Mouse (Mus musculus): ENCODE measurements around the gene 0610009B22Rik. TPM values are rescaled to one million over a fixed set of nuclear protein-coding genes. Genes with fewer than 3 reads are reported as not detected.
"Not testable (repeated sequence)": the region's sequence is repeated elsewhere in the genome, so short reads cannot be mapped to it uniquely, and the experiment has no call there.

The 0610009B22Rik gene
- 101 and 112 TPM in 2 replicates for polyA plus RNA-seq (2016; fragmentation: Nextera tagmentation; extraction: Ambion mirVana)

- Histone ChIP-seq H3K27me3 (replicated peaks) (no peaks in the 10 kb centered on the region), H3K36me3 (peaks cover 15% of the 10 kb centered on the region), H3K9ac (peak within 1 kb of the TSS; percentile 72), H3K4me1 (peaks cover 9% of the 10 kb centered on the region; the same call in 1 of the 2 replicates), H3K27ac (peak within 1 kb of the TSS; percentile 95), H3K9me3 (no peaks in the 10 kb centered on the region), H3K4me2 (replicated peaks) (peak within 1 kb of the TSS; percentile 67), H3K4me3 (peak within 1 kb of the TSS; percentile 57)
- under 1% methylated on average over 60 of the region's 60 CpGs for WGBS
- ATAC-seq (ENCODE audit: low FRiP score, low read depth) = peak; percentile 99
Observed at GRCm38 (mm10) chr11:51688330-51689328, at the start of gene 0610009B22Rik. Gene 0610009B22Rik (minus strand): TSS chr11:51688874.

- H3K9me3 ChIP-seq; H3K27me3 ChIP-seq (replicated peaks); H3K4me2 ChIP-seq (replicated peaks); H3K4me1 ChIP-seq; ATAC-seq (ENCODE audit: low FRiP score, low read depth); H3K27ac ChIP-seq; H3K4me3 ChIP-seq; H3K9ac ChIP-seq: not testable (repeated sequence)
- H3K36me3 ChIP-seq = peaks cover 34% of the 10 kb centered on the region
- 96% methylated on average over 13 of the region's 13 CpGs for WGBS
Observed at GRCm38 (mm10) chr11:51734218-51734617, 45.5 kb upstream of the 0610009B22Rik start.

DNA sequence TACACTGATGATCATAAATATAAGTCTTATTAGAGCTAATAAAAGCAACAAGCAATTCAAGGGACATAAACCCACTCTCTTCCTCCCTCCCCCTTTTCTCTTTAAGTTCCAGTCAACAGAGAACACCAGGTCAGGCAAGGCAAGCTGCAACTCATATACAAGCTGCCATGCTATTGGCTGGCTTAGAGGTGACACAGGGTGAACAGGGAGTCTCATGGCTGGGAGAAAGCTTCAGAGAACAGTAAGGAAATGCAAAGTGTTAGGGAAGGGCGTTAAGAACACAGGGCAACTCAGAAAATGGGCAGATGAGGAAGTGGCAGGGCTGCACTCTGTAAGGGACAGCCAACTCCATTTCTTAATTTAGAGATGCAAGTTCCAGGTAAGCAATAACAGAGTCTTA lies 44.2 kb upstream of the 0610009B22Rik start:
- Histone ChIP-seq H3K27ac (no peak overlapping the region), H3K9me3 (no peaks in the 10 kb centered on the region), H3K27me3 (replicated peaks) (no peaks in the 10 kb centered on the region), H3K4me2 (replicated peaks) (no peak overlapping the region), H3K4me1 (no peaks in the 10 kb centered on the region), H3K36me3 (peaks cover 34% of the 10 kb centered on the region), H3K9ac (no peak overlapping the region), H3K4me3 (no peak overlapping the region)
- WGBS = 93% methylated on average over 1 of the region's 1 CpGs
- ATAC-seq (ENCODE audit: low FRiP score, low read depth) = no peak

- WGBS = 94% methylated on average over 11 of the region's 11 CpGs
- ATAC-seq (ENCODE audit: low FRiP score, low read depth) = no peak
- Histone ChIP-seq H3K9ac (no peak overlapping the region), H3K4me3 (no peak overlapping the region), H3K4me1 (no peaks in the 10 kb centered on the region), H3K27me3 (replicated peaks) (no peaks in the 10 kb centered on the region), H3K4me2 (replicated peaks) (no peak overlapping the region), H3K27ac (no peak overlapping the region), H3K36me3 (peaks cover 55% of the 10 kb centered on the region), H3K9me3 (no peaks in the 10 kb centered on the region)
Observed at GRCm38 (mm10) chr11:51721066-51721465, 32.4 kb upstream of the 0610009B22Rik start.

- H3K4me2 ChIP-seq (replicated peaks) = no peak overlapping the region
- WGBS = 94% methylated on average over 13 of the region's 13 CpGs
- no peak for ATAC-seq (ENCODE audit: low FRiP score, low read depth)
- no peaks in the 10 kb centered on the region for H3K27me3 ChIP-seq (replicated peaks)
- H3K9me3 ChIP-seq = no peaks in the 10 kb centered on the region
- no peak overlapping the region for H3K4me3 ChIP-seq
- H3K9ac ChIP-seq = no peak overlapping the region
- no peak overlapping the region for H3K27ac ChIP-seq
- peaks cover 57% of the 10 kb centered on the region for H3K36me3 ChIP-seq
- no peaks in the 10 kb centered on the region for H3K4me1 ChIP-seq
Observed at GRCm38 (mm10) chr11:51707080-51707479, 18.4 kb upstream of the 0610009B22Rik start.

GRCm38 (mm10) chr11:51706451-51706850 lies 17.8 kb upstream of the 0610009B22Rik start:
- no peak overlapping the region for H3K4me2 ChIP-seq (replicated peaks)
- H3K4me3 ChIP-seq = no peak overlapping the region
- no peak overlapping the region for H3K9ac ChIP-seq
- ATAC-seq (ENCODE audit: low FRiP score, low read depth) = no peak
- H3K27ac ChIP-seq = no peak overlapping the region
- WGBS = 92% methylated on average over 10 of the region's 10 CpGs
- no peaks in the 10 kb centered on the region for H3K9me3 ChIP-seq
- no peaks in the 10 kb centered on the region for H3K4me1 ChIP-seq
- peaks cover 52% of the 10 kb centered on the region for H3K36me3 ChIP-seq
- H3K27me3 ChIP-seq (replicated peaks) = no peaks in the 10 kb centered on the region

DNA sequence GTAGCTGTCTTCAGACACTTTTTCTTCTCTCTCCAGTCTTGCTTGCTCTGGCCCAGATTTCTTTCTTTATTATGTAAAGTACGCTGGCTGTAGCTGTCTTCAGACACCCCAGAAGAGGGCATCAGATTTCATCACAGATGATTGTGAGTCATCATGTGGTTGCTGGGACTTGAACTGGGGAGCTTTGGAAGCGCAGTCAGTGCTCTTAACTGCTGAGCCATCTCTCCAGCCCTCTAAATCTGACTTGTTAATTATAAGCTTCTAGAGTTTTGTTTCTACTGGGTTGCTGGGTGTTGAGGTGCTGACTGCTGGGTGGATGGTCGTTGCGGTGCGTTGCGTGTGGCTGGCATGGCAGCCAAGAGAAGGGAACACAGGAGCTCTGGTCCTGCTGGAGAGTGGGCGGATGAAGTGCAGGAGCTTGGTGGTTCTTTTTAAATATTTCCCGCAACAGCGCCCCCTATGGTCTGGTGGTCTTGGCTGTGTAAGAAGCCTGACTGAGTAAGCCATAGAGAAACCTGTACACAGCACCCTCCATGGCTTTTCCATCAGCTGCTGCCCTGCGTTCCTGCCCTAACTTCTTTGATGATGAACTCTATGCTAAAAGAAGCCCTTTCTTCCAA lies 14.8 kb upstream of the 0610009B22Rik start:
- Histone ChIP-seq H3K4me3 (no peak overlapping the region), H3K9ac (no peak overlapping the region), H3K9me3 (no peaks in the 10 kb centered on the region), H3K4me2 (replicated peaks) (no peak overlapping the region), H3K27me3 (replicated peaks) (no peaks in the 10 kb centered on the region), H3K36me3 (peaks cover 60% of the 10 kb centered on the region), H3K4me1 (no peaks in the 10 kb centered on the region), H3K27ac (no peak overlapping the region)
- no peak for ATAC-seq (ENCODE audit: low FRiP score, low read depth)
- 66% methylated on average over 10 of the region's 10 CpGs for WGBS

- H3K4me2 ChIP-seq (replicated peaks) = no peak overlapping the region
- 88% methylated on average over 3 of the region's 3 CpGs for WGBS
- H3K4me1 ChIP-seq = no peaks in the 10 kb centered on the region
- no peak overlapping the region for H3K9ac ChIP-seq
- H3K4me3 ChIP-seq = no peak overlapping the region
- H3K36me3 ChIP-seq = peaks cover 63% of the 10 kb centered on the region
- H3K27ac ChIP-seq = no peak overlapping the region
- H3K9me3 ChIP-seq = no peaks in the 10 kb centered on the region
- no peak for ATAC-seq (ENCODE audit: low FRiP score, low read depth)
- no peaks in the 10 kb centered on the region for H3K27me3 ChIP-seq (replicated peaks)
Observed at GRCm38 (mm10) chr11:51702831-51703230, 14.2 kb upstream of the 0610009B22Rik start.

- peaks cover 33% of the 10 kb centered on the region for H3K36me3 ChIP-seq
- no peak for ATAC-seq (ENCODE audit: low FRiP score, low read depth)
- no peak overlapping the region for H3K4me2 ChIP-seq (replicated peaks)
- WGBS = 97% methylated on average over 3 of the region's 3 CpGs
- no peaks in the 10 kb centered on the region for H3K9me3 ChIP-seq
- no peaks in the 10 kb centered on the region for H3K4me1 ChIP-seq
- H3K4me3 ChIP-seq = no peak overlapping the region
- H3K27ac ChIP-seq = no peak overlapping the region
- no peak overlapping the region for H3K9ac ChIP-seq
- H3K27me3 ChIP-seq (replicated peaks) = no peaks in the 10 kb centered on the region
Observed at GRCm38 (mm10) chr11:51694984-51695383, 6.3 kb upstream of the 0610009B22Rik start.

DNA sequence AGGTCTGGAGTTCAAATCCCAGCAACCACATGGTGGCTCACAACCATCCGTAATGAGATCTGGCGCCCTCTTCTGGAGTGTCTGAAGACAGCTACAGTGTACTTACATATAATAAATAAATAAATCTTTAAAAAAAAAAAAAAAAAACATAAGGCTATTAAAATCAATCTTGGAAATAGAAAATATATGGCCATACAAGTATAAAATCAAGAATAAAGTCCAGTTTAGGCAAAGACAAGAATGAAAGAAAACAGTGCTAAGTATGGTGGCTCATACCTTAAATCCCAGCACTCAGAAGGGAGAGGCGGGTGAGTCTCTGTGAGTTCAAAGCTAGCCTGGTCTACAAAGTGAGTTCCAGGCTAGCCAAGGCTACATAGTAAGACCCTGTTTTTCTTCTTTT lies 1.9 kb upstream of the 0610009B22Rik start:
- not testable (repeated sequence) for H3K4me3 ChIP-seq; H3K4me1 ChIP-seq; H3K36me3 ChIP-seq; H3K27ac ChIP-seq; H3K4me2 ChIP-seq (replicated peaks); H3K9me3 ChIP-seq; H3K27me3 ChIP-seq (replicated peaks); H3K9ac ChIP-seq; ATAC-seq (ENCODE audit: low FRiP score, low read depth)
- 83% methylated on average over 2 of the region's 3 CpGs for WGBS

GRCm38 (mm10) chr11:51689343-51689742 lies 669 bp upstream of the 0610009B22Rik start:
- Histone ChIP-seq H3K27ac (peak overlapping the region; percentile 95; the same call in 1 of the 2 replicates), H3K27me3 (replicated peaks) (no peaks in the 10 kb centered on the region), H3K9ac (peak overlapping the region; percentile 63), H3K4me2 (replicated peaks) (peak overlapping the region; percentile 67), H3K4me3 (peak overlapping the region; percentile 57), H3K36me3 (peaks cover 15% of the 10 kb centered on the region), H3K4me1 (peaks cover 9% of the 10 kb centered on the region; the same call in 1 of the 2 replicates), H3K9me3 (no peaks in the 10 kb centered on the region)
- WGBS = 26% methylated on average over 6 of the region's 6 CpGs
- no peak for ATAC-seq (ENCODE audit: low FRiP score, low read depth)

DNA sequence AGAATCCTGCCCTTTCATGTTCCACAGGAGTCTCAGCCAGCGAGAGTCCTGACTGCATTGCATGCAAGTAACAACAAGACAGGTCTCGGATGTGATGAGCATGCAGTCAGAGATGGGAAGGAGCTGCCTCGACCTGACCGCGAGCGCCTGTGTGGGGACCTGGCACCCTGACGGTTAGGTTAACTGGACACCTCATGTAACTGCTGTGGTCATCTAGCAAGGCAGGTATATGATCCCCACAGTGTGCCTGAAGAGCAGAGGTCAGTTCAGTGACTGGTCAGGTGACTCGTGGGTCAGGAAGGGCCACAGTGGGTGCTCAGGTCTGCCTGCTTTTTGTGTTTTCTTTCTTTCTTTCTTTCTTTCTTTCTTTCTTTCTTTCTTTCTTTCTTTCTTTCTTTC lies 6.7 kb downstream of the 0610009B22Rik start:
- H3K36me3 ChIP-seq = peaks cover 12% of the 10 kb centered on the region
- 46% methylated on average over 8 of the region's 8 CpGs for WGBS
- no peak overlapping the region for H3K4me2 ChIP-seq (replicated peaks)
- H3K27ac ChIP-seq = no peak overlapping the region
- no peak overlapping the region for H3K4me3 ChIP-seq
- H3K27me3 ChIP-seq (replicated peaks) = no peaks in the 10 kb centered on the region
- H3K9me3 ChIP-seq = no peaks in the 10 kb centered on the region
- no peak for ATAC-seq (ENCODE audit: low FRiP score, low read depth)
- no peak overlapping the region for H3K9ac ChIP-seq
- 0 out of 2 replicates have a peak, but pooled peaks cover 3% of the 10 kb centered on the region for H3K4me1 ChIP-seq

Data from neural tube, embryonic 12.5 days (tissue).